Mouse (Mus musculus): ENCODE results near the gene Atp1a3. TPM values are rescaled to one million over a fixed set of nuclear protein-coding genes. Genes with fewer than 3 reads are reported as not detected.

The Atp1a3 gene
- 1.2 TPM for polyA plus RNA-seq (2017; shearing (Covaris generic))

GRCm38 (mm10) chr7:25005421-25006065, at the start of gene Atp1a3:
Atp1a3 (minus strand) TSS chr7:25005958.

GRCm38 (mm10) chr7:24971972-24972893, 33.5 kb downstream of the Atp1a3 start, which contains the start of gene Rabac1:
Rabac1 (minus strand) TSS chr7:24972754.

GRCm38 (mm10) chr7:24944257-24944950, 61.4 kb downstream of the Atp1a3 start, which contains the start of gene Gm4881:
Gm4881 (minus strand) TSS chr7:24944494.

Other genes starting within 250 kb of the Atp1a3 start
- gene Cd177, start 245.6 kb downstream of the Atp1a3 start, polyA plus RNA-seq (2017; shearing (Covaris generic)): 2.9 TPM
- not detected for gene Ceacam10, start 228.8 kb downstream of the Atp1a3 start, polyA plus RNA-seq (2017; shearing (Covaris generic))
- gene Gm9844, start 143.7 kb downstream of the Atp1a3 start, polyA plus RNA-seq (2017; shearing (Covaris generic)): 25.0 TPM
- not detected for gene Lypd4, start 136.0 kb downstream of the Atp1a3 start, polyA plus RNA-seq (2017; shearing (Covaris generic))
- gene Dmrtc2, start 135.9 kb downstream of the Atp1a3 start, polyA plus RNA-seq (2017; shearing (Covaris generic)): not detected
- gene Rps19, start 121.6 kb downstream of the Atp1a3 start, polyA plus RNA-seq (2017; shearing (Covaris generic)): 7,388 TPM
- 3.4 TPM for gene Cd79a, start 108.6 kb downstream of the Atp1a3 start, polyA plus RNA-seq (2017; shearing (Covaris generic))
- gene Arhgef1, start 103.0 kb downstream of the Atp1a3 start, polyA plus RNA-seq (2017; shearing (Covaris generic)): 2,170 TPM
- gene Gm4881, start 61.5 kb downstream of the Atp1a3 start, polyA plus RNA-seq (2017; shearing (Covaris generic)): not detected
- 964 TPM for gene Rabac1, start 33.2 kb downstream of the Atp1a3 start, polyA plus RNA-seq (2017; shearing (Covaris generic))
- gene Grik5, start 66.4 kb upstream of the Atp1a3 start, polyA plus RNA-seq (2017; shearing (Covaris generic)): 2.4 TPM
- gene Zfp574, start 66.6 kb upstream of the Atp1a3 start, polyA plus RNA-seq (2017; shearing (Covaris generic)): 39.2 TPM
- gene Pou2f2, start 173.8 kb upstream of the Atp1a3 start, polyA plus RNA-seq (2017; shearing (Covaris generic)): 7.1 TPM
- 133 TPM for gene Dedd2, start 214.7 kb upstream of the Atp1a3 start, polyA plus RNA-seq (2017; shearing (Covaris generic))
- gene Zfp526, start 215.5 kb upstream of the Atp1a3 start, polyA plus RNA-seq (2017; shearing (Covaris generic)): 2.0 TPM
- 90.3 TPM for gene Gsk3a, start 231.9 kb upstream of the Atp1a3 start, polyA plus RNA-seq (2017; shearing (Covaris generic))
- 7.3 TPM for gene Erf, start 244.8 kb upstream of the Atp1a3 start, polyA plus RNA-seq (2017; shearing (Covaris generic))